Mouse (Mus musculus) megakaryocyte, embryonic 14.5 days (primary cell): Measurements from ENCODE around the gene Otx2.

Experiments used
- FLI1 ChIP-seq: IDR thresholded peaks from 2 replicates; pipeline ENCODE4 v1.6.1; 2012; ENCODE audit warnings: low read length, inconsistent platforms, mixed read lengths
- GATA1 ChIP-seq: IDR thresholded peaks from 3 replicates; pipeline ENCODE4 v1.6.1; 2012; ENCODE audit warnings: mixed read lengths, low read length, inconsistent platforms, borderline replicate concordance

- TF ChIP-seq GATA1 (no peak), FLI1 (no peak)
These were observed 47.3 kb downstream of the Otx2 start for GRCm38 (mm10) chr14:48626271-48626670.
